Mouse (Mus musculus) erythroblast, adult 5-6 weeks (primary cell): ENCODE data around the gene Numbl. TPM values are rescaled to one million over a fixed set of nuclear protein-coding genes. Genes with fewer than 3 reads are reported as not detected.

ENCODE experiments used
- ATAC-seq: replicated peaks from 2 replicates; pipeline ENCODE4 v1.8.0; 2016; ENCODE audit warnings: moderate number of reproducible peaks, mild to moderate bottlenecking, moderate TSS enrichment, inconsistent platforms; ENCODE audit not compliant: poor library complexity, low FRiP score, severe bottlenecking
- total RNA-seq, 2 experiments: library from RNA; stranded (forward) in 1 of 2; stranded (reverse) in 1 of 2; fragments of 150-400 nt in 1 of 2; fragments of 200-764, 138-1000 nt in 1 of 2; gene quantifications; 2 replicates each; pipeline versions ENCODE4 v1.2.3 to v1.2.4; 2015 to 2017; ENCODE audit warnings: low replicate concordance in 2 of 2

Gene Numbl
- total RNA-seq, 2 experiments from 2014 or later, result 0.17 to 0.58 TPM

DNA sequence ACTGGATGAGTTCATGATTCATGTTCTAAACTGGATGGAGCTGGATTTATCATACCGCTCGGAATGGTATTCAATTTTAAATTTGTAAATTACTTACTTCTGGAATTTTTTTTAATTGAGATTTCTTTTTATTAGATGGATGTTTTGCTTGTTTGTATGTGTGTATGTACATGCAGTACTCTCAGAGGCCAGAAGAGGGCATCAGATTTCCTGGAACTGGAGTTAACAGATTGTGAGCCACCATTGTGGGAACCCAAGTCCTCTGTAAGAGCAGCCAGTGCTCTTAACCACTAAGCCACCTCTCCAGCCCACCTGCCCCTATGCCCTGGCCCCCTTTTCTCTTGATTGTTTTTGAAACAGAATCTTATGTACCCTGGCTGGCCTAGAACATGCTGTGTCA lies 9.1 kb upstream of the Numbl start:
- 0 out of 2 replicates have a peak, but pooled peaks have one; percentile 41 for ATAC-seq

DNA sequence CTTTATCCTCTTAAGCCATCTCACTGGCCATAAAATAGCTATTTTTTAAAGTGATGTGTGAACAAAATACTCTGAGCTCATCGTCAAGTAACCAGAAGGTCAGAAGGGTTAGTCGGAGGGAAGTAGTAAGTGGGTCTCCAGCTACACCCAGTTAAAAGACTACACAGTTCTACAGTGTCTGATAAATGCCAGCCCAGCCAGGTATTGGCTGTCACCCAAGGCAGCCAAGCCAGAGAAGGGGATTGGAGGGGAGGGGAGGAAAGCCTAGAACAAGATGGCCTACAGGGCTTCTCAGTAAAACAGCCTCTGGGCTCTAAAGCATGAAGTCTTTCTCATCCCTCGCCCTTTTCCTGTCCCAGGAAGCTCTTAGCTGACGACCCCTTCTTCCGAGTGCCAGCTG lies 8.3 kb upstream of the Numbl start:
- no peak for ATAC-seq

DNA sequence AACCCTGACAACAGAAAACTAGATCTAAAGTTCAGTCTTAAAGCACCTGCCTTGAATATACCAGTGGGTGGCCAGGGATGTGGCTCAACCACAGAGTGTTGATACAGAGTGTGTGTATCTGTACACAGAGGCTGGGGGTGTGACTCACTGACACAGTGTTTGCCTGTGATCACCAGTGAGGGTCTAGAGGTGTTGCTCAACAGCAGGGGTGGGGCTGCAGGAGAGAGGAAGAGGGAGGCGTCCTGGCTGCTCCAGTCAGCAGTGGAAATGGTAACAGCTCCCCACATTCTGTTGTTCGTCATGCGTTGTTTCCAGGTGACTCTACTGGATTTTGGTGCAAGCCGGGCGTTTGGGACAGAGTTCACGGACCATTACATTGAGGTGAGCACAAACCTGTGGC lies 6.3 kb upstream of the Numbl start:
- no peak for ATAC-seq

DNA sequence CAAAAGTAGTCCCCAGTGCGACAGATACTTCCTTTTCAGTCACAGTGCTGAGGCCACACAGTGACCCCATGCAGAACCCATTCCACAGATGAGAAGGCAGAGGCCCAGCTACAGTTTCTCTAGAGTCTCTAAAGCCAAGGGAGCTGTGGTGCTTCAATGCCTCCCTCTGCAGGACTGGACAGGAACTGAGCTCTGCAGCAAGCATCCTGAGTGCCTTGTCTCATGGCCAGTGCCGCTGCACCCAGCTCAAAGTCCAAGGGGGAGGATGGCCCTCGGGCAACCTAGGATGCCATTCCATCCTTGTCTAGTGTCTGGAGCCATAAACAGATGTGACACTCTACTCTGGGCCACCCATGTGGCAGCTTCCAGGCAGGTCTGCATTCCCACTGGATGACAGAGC lies 2.5 kb upstream of the Numbl start:
- ATAC-seq, result 0 out of 2 replicates have a peak, but pooled peaks have one; percentile 19

DNA sequence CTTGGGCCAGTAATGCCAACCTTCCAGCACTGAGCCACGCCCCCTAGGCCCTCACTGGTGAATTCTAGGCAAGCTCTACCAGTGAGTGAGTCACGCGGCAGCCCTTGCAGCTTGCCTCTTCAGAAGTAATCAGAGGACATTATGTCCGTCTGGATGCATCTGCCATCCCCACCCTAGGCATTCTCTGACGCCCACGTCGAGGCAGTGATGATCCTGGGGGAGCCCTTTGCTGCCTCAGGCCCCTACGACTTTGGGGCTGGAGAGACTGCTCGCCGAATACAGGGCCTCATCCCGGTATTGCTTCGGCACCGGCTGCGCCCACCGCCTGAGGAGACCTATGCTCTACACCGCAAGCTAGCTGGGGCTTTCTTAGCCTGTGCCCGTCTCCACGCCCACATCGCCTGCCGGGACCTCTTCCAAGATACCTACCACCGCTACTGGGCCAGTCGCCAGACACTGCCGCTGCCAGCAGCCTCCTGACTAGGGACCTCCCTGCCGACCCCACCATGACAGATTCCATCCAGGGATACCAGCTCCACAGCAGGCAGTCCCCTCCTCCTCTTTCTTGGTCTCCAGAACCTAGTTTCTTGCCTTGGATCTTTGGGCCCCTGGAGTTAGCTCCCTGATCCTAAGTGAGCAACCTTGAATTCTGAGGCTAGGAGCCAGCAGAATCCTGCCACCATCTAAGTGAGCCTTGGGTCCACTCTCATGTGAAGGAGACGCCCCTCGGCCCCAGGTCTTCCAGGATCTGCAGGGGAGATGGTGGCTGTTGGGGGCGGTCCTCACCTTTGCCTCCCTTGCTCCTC lies 984 bp upstream of the Numbl start:
- 0 out of 2 replicates have a peak, but pooled peaks have one; percentile 13 for ATAC-seq

DNA sequence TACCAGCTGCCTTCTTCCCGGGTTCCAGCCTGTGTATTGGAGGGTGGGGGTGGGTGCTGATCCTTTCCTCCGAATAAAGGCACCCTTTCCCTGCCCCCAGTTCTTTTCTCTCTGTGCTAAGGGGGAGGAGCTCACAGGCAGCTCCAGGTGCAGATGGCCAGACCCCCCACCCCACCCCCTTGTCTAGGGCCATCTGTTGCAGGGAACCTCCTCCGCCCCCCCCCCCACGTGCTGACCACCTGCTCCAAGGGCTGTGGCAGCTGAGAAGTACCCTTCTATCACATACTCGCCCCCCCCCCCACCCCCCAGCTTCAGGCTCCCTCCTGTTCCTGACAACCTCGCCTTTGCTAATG lies 405 bp upstream of the Numbl start:
- ATAC-seq, result no peak

DNA sequence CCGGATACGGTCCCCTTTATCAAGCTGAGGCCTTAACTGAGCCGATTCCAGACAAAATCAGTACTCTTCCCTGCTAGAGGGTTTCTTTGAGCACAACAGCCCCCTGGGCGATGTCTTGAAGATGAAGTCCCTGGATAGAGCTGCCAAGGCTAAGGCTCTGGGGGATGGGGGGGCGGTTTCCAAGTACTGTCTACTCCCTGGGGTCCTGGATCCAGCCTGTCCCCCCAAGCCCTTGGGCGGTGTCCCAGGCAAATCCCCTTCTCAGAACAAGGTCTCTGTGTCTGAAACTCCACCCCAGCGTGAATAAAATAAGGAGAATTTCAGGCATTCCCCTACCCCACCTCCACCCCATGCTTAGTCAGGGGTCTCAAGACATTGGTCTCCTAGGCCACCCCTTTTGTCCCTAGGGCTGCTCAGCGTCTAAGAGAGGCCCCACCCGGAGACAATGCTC lies 1.1 kb downstream of the Numbl start:
- no peak for ATAC-seq

DNA sequence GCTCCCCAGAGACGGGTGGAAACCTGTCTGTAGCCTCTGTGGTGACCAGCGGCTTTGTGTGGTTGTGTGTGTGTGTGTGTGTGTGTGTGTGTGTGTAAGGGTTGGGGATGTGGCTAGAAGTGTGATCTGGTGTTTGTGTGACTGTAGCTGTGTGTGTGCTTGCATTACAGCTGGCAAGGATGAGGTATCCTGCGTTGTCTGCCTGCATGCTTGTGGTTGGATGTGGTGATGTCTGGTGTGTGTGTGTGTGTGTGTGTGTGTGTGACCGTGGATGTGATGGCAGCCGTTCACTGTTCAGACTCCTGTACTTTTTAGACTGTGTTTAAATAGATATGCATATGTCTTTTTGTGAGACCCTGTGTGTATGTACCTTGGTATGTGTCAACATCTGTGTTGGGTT lies 1.5 kb downstream of the Numbl start:
- ATAC-seq, result no peak

DNA sequence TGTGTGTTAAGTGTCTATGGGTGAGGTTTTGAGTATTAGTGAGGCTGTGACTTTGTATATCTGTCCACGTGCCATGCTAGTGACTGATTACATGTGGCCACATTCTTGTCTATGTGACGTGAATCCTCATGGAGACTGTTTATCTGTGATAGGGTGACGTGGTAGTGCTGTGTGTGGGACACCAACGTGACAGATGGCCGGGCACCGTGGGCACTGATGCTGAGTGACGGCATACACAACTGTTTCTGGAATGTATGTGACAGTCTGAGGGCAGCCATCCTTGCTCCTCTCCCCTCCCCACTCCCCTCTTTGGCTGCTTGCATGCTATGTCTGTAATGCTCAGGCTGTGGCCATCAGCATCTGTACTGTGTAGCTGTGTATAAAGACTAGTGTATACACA lies 2.6 kb downstream of the Numbl start:
- ATAC-seq, result no peak

DNA sequence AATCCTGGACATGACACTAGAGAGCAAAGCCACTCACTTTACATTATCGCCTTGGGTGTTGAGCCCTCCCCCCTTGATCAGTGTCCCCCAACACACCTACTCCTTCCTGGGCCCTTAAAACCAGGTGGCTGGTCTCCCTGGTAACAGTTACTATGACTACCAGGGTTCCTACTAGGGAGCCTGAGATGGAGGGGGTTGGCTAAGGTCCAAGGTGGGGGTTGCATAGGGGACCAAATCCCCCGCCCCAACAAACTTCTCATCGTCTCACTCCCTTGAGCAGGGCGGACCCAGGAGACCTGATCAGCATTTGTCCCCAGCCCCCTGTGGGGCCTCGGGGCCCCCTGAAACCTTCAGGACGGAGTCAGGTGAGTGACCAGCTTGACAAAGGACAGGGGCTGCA lies 3.7 kb downstream of the Numbl start:
- no peak for ATAC-seq

DNA sequence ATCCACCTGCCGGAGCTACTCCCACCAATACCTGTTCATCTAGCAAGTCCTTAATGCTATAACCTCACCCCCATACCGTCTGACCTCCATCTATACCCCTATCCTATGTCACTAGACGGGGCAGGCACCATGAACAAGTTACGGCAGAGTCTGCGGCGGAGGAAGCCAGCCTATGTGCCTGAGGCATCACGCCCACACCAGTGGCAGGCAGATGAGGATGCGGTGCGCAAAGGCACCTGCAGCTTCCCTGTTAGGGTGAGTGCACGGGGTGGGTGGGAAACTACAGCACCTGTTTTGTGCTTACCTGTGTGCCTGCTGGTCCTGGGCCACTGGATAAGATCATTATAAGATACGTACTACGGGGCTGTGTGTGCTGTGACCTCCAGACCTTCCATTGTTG lies 6.5 kb downstream of the Numbl start:
- no peak for ATAC-seq

DNA sequence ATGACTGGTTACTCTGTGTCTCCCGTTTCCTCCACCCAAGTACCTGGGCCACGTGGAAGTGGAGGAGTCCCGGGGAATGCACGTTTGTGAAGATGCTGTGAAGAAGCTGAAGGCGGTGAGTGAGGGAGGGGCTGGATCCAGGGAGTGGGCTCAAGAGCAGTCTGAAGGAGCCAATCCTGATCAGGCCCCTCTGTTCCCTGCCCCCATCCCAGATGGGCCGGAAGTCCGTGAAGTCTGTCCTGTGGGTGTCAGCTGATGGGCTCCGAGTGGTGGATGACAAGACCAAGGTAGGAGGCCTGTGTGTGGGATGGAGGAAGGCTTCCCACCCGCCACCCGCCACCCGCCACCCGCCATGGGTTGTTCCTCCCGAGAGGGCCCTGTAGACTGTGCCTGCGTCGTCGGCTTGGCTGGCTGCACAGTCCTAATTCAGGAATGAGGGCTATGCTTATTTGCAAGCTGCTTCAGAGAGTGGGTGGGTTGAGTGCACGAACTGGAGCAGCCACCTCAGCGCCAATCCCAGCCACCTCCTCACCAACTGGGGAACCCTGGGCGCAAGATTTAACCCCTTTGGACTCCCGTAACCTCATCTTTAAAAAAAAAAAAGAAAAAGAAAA lies 8.4 kb downstream of the Numbl start:
- ATAC-seq, result no peak

DNA sequence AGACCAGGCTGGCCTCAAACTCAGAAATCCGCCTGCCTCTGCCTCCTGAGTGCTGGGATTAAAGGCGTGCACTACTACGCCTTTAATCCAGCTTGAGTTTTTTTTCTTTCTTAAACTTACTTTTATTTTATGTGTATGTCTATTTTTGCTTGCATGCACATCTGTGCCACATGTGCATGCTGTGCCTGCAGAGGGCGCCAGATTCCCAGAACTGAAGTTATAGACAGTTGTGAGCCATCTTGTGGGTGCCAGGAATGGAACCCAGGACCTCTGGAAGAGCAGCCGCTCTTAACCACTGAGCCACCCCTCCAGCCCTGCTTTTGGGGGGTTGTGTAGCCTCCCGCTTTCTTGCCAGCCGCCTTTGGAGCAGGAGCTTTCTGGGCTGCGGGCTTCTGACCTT lies 13.2 kb downstream of the Numbl start:
- ATAC-seq, result no peak

DNA sequence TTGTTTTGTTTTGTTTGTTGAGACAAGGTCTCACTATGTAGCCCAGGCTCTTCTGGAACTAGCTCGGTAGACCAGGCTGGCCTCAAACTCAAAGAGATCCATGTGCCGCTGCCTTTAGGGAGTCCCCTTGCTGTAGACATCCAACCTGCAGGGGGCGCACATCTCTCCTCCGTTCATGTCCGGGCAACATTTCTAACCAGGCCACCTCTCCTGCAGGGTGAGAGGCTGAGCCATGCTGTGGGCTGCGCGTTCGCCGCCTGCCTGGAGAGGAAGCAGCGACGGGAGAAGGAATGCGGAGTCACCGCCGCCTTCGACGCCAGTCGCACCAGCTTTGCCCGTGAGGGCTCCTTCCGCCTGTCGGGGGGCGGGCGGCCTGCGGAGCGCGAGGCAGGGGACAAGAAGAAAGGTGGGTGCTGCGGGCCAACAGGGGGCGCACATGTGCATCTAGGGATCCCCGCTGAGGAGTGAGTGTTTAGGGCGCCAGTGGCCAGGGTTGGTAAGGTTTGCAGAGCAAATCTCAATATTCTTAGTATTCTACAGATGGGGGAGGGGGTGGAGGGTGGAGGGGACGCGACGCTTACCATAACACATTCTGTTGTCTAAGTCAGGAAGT lies 15.6 kb downstream of the Numbl start:
- no peak for ATAC-seq

DNA sequence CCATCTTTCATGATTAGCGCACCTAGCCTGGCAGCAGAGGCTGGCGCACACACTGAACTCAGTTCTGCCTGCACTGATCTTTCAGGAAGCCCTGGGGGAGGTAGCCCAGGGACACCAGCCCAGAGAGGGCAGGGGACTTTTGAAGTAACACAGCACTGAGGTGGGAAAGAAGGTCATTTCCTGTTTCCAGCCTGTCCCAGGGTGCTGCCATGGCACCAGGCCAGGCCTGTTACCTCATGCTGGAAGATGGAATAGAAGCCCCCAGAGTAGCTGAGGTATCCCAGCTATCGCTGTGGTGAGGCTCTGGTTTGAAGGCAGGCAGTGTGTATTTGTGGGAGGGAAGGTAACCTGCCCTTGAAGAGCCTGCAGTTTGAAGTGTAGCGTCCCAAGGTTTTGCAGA lies 16.7 kb downstream of the Numbl start:
- no peak for ATAC-seq

DNA sequence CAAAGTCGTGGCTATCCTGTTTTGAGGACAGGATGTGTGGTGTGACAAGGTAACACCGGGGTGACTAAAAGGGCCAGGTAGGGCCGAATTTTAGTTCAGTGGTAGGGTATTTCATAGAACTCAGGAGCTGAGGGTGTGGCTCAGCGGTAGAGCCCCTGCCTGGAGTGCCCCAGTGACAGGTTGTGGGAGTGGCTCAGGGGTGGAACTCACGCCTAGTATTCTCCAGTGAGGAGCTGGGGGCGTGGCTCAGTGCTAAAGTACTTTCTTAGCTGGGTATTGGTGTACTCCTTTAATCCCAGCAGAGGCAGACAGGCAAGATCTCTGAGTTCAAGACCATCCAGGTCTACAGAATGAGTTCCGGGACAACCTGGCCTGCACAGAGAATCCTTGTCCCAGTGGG lies 17.8 kb downstream of the Numbl start:
- ATAC-seq, result no peak

DNA sequence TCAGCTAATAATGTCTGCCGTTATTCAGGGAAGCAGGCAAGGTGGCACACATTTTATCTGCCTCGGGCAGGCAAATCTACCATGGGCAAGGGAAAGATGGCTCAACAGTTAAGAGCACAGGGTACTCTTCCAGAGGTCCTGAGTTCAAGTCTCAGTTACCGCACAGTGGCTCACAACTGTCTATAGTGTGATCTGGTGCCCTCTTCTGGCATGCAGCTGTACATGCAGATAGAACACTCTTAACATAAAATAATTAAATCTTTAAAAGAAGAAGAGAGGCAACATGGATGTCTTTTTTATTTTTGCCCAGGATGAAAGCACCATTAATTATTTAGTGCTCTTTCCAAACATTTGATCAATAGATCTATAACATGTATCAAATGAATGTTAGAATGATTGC lies 19.0 kb downstream of the Numbl start:
- ATAC-seq, result no peak

DNA sequence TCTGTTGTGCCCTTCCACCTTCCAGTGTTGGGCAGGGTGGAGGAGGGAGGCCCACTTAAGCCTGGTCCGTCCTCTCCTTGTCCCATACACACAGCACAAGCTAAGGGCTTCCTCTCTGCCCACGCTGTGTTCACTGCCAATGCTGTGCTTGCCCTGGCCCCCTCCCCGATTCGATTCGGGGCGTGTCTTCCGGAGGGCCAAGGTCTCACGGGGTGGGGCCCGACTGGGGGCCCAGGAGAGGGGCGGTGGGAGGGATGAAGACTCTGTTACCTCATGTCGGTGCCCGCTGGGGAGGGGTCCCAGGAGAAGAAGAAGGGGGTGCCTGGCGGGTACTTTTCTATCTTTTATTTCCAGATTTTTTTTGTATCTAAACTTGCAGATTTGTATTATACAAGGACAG lies 23.5 kb downstream of the Numbl start:
- no peak for ATAC-seq

DNA sequence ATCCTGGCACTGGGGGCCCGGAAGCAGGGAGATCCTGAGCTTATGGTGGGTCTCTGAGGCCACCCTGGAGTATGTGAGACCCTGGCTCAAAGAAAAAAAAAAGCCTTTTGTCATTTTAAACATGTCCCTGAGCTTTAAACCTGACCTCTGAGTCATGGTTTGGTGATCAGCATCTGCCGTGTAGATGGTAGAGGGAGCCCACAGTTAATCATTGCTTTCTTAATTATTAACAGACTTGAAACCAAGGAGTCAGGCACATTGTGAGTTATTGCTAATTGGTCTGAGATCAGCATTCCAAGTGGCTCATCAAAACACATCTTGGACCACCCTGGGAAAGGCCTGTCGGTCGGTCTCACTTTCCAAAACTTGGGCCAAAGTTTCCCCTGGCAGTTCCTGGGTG lies 24.0 kb downstream of the Numbl start:
- ATAC-seq, result no peak

DNA sequence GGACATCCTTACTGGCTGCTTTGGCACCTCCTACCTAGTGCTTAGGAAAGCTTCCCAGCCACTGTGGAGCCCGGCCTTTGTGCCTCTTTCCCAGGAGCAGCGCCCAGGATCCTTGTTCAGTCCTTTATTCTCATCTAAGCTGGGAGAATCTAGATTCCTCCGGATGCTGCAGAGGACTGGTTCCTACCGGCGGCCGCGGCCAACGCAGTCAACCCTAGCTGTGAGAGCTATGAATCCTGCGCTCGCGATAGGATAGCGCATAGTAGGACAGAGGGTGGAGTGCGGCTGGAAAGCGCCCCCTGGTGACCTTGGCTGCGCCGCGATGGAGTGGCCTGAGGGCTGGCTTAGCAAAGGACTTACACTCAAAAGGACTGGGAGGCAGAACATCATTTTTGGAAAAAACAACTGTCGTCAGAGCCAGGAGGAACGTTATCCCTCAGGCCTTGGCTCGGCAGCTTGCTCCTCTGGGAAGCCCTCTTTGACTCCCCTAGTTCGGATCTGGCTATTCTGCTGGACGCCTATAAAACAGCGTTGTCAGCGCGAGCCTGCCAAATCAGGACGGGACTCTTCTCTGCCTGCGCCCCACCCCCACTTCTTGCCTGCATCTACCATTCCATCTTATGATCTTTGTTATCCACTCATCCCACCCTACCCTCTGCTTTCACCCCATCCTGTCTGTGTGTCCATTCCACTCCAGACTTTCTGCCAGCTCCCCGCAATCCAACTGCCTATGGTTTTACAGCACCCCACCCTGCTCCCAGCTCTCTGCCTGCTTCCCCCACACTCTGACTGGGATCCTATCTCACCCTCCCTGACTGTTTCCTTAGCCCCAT lies 26.8 kb downstream of the Numbl start:
- ATAC-seq, result peak; percentile 63; the same call in 1 of the 2 replicates
